Mouse (Mus musculus): ENCODE data around the gene Gm17571.

Gm17571 gene

DNA sequence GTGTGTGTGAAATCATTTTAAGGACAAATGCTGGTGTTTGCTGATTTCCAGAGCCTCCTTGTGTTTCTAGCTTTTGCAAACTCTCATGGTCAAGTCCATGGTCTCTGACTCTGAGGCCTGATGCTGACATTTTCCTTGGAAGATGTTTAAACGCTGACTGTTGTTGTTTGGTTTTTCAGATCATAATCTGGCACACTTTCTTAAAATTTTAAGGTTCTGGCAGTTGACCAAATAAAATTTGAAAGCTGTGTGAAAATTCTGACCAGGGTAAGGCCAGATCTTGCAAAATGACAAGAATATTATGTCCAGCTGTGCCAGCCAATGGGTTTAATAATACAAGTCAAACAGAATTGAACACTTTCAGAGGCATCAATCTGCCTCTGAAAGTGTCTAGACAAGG is 8.7 kb upstream of the Gm17571 start:
- no peak for DNase-seq (ENCODE audit: low spot score in 2 of 2)

DNA sequence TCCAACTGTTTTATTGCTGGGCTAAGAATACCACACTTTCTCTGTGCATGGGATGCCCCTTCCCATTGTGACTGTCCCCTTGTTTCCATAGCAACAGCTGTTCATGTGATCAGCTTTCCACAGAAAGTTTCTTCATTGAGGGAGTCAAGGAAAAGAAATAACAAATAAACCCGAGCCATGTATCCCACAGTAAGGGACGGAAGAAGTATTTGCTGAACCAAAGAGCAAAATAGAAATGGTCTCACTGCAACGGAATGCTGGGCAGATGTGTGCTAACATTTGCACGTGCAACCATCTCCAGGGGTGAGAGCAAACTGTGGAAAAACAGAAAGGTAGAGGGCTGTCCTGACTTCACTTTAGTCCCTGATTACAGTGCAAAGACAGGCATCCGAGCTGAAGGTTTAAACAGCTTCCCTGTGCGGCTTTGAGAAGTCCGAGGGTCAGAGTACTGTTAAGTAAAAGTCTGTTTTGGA is 8.1 kb upstream of the Gm17571 start:
- no peak for DNase-seq (ENCODE audit: low spot score in 2 of 2)

DNA sequence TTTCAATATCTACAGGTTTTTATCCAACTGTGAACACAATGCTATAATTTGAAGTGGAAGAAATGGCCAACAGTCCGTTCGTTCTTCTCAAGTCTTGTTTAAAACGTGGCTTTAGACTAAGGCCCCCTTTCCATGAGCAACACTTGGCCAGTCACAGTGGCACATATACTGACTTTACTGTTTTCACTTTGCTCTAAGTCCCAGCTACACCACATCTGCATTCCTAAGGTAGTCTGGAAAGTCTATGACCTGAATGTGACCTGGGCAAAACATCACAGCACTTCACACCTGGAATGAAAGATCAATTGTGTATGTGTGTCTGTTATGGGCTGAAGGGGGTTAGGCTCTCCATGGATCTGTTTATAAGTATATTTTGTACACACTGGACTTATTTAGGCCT is 2.2 kb upstream of the Gm17571 start:
- DNase-seq (ENCODE audit: low spot score in 2 of 2) = no peak

DNA sequence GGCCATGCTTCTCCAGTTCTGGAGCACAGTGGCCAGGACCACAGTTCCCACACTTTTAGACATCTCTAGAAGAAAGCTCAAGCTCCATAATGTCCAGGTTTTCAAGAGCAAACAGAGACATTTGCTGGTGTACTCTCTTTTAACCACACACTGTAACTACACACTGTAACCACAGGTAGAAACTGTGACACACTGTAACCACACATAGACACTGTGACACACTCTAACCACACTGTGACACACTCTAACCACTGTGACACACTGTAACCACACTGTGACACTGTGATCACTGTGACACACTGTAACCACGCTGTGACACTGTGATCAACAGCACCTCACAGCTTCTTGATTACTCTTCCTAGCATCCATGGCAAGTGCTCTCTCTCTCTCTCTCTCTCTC is 317 bp downstream of the Gm17571 start:
- no peak for DNase-seq (ENCODE audit: low spot score in 2 of 2)

DNA sequence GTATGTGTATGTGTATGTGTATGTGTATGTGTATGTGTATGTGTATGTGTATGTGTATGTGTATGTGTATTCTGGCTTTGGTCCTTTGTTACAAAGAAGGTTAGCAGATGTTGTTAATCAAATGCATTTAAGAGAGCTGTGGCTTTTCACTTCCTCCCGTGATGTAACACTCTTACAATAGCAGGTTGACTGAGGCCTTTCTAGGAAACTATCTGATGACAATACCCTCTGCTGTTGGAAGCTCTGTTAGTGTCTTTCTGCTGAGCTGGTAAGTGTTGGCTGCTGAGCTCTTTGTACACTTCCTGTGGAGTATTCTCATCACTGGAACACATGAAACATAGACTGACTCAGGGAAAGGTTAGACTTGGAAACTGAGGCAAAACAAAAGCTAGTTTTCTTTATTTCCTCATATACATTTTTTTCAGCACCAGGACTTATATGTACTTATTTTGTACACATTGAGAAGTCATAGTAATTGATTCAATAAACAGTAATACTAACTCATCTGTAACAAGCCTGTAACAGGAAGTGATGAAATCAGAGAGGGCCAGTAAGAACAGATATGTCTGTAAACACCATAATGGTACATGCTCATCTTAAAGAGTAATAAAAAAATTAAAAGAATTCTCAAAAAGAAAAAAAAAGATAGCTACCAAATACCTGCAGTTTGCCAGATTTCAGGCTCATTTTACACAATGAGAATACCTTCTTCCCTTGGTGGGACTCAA is 2.9 kb downstream of the Gm17571 start:
- DNase-seq (ENCODE audit: low spot score in 2 of 2) = no peak

DNA sequence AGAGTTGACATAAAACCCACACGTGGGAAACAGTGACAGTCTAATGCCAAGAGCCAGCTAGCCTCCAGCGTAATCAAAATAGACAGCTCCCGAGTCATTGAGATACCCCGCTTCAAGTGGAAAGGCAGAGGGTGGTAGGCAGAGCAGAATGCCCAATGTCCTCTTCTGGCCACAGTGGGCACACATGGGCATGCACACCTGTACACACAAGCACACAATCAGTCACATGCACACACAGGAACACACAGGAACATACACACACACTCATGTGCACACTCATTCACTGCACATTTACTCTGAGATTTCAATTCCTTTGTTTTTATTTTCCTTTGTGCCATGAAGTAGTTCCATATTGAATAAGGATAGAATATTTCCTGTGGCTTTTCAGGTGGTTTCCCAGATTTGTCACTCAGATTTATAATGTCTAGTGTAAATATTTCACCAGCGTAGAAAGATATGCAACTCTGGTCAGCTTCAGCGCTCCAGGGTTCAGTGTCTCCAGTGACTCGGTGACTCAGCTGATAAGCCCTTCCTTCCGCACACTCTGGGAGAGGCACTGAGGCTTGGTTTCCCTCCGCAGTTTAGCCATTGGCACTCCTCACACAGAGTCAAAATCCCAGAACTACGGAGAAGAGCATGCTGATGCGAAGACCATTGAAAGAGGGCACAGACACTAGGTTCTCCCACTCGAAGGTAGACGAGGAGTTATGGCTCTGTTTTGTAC is 4.4 kb downstream of the Gm17571 start:
- no peak for DNase-seq (ENCODE audit: low spot score in 2 of 2)

DNA sequence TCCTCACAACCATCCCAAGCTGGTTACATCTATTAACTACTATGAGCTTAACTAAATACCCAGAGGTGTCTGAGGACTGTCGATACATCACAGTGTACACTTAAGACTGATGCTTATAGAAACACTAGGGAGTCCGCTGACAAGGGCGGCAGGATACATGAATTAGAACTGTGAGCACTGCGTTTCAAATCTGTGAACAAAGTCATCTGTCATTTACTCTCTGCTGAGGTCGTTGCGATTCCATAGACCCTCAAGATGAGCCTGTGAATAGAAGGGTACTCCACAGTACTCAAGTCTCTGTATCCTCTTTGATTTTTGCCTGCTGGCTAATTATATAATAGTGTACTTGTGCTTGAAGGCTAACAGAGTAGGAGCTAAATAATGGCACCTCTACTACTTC is 5.6 kb downstream of the Gm17571 start:
- no peak for DNase-seq (ENCODE audit: low spot score in 2 of 2)

DNA sequence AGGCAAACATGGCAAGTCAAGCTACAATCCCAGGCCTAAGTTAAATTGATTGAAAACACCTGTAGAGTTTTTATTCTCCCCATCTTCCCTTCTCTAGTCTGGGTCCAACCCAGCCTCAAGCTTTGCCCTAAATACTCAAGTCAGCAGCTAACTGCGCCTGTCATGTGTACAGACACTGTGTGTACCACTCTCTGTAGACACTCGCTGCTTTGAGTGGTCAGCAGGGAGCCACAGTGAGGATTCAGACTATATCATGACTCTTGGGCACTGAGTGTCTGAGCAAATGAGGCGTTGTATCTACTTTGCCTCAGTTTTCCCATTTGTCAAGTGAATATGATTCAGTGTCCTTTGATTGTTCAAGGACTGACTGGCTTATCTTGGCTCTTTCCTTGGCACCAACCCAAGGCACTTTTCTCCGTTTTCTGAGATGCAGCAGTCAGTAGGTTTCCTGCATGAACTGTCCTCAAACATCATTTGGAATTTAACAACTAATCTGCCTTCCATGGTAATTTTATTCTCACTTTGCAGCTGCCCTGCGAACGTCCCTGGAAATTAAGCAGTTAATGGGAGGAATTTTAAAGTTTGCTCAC is 13.0 kb downstream of the Gm17571 start:
- DNase-seq (ENCODE audit: low spot score in 2 of 2) = no peak

DNA sequence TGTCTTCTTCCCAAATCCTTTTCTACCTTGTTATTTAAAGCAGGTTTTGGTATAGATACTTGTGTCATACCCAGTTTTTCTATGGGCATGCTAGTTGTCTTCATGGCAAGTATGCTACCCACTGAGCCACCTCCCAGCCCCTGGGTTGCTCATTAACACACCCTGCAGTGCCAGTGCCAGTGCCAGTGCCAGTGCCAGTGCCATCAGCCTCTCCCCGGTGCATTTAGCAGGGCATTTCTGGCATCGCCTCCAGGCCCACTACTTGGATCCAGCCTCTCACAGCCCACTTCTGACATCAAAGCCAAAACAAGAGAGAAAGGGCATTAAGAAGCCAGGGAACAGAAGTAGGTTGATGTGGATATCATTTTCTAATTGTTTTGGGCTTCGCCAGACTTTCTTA is 14.9 kb downstream of the Gm17571 start:
- DNase-seq (ENCODE audit: low spot score in 2 of 2) = no peak

DNA sequence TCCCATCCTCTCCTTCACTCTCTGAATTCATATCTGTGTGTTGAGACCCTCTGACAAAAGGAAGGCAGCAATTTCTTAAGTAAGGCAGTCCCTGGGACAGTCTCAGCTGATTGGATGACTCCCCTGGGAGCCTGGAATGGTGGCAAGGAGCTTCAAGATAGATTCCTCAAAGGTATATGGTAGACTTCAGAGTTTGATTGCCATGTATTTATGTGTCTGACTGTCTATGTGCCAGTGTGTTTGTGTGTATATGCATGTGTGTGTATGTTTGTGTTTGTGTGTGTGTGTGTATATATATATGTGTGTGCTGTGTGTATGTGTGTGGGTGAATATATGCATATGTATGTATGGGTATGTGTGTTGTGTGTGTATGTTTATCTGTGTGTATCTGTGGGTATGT is 15.8 kb downstream of the Gm17571 start:
- no peak for DNase-seq (ENCODE audit: low spot score in 2 of 2)

DNA sequence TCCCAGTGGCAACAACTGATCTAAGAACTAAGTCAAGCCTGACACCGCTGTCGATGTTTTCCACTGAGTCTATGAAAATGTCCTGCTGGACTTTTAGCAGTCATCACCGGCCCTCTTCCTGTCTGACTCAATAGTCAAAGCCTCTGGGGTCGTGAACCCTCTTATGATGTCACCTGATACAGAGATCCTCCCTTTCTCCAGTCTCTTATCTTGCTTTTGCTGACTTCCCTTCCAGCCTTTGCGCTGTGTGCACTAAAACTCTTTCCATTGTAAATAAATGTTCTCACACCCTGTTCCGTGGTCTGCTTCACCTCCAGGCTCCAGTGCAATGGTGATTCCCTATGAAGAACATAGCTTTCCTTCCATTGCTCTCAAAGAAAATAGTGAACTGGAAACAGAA is 16.3 kb downstream of the Gm17571 start:
- DNase-seq (ENCODE audit: low spot score in 2 of 2) = no peak

DNA sequence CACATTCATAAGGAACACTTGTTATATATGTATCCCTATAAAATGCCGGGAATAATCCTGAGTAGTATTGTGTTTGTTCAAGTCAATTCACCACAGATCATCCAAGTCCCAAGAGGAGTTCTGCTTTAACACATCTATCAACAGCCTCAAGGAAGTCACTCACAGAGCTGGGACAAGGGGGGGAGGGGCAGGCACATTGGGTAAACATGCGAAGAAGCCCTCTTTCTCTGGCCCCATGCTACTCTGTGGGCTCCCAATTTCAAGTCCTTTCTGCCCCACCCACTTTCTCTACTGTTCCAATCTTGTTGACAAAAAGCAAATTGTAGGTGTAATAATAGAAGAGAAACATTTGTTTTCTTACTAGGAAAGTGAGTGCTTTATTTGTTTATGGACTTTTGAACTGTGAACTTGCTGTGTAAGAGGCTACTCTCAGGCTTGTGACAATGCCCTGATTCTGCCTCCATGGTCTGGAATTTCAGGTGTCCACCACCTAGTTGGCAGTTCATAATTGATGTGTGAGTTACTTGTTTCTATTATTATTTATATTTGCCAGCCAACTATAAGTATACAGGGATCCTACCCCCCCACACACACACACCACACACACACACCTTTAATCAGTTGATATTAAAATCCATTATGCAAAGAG is 17.0 kb downstream of the Gm17571 start:
- DNase-seq (ENCODE audit: low spot score in 2 of 2) = no peak

DNA sequence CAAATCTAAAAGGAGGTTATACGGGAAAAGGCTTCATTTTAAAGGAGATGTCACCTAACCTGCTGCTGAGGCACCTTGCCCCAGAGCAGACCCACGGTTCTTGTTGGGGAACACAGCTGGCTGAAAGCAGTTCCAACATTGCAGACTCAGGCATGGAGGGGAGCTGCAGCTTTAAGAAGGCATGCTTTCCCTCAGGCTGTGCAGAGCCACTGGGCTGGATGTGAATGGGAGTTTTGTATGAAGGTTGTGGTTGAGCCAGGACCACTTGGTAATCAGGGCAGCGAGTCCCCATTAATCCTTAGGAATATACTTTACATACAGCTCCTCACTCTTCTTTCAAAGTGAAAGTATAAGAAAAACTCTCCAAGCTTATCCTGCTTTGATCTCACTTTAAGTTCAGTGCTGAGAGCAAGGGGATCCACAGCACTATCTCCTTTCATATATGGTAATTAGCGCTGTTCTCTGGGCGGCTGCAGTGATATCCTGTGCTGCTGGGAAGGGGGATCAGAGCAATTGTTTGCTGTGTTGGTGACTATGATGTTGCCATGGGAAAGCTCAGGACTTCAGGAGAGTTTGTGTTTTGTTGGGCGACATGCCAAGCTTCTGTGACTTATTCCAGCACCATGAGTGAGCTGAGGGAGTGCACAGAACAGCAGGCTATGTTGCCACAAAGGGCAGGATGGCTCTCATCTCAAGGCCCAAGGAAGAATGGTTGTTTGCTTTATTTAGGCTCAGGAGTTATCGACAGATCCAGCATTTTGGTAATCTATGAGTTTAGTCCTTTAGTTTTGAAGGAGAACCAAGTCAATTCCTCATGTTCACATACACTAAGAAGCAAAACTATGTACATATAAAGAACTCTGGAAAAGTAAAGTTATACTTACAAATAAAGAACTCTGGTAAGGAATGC is 21.3 kb downstream of the Gm17571 start:
- DNase-seq (ENCODE audit: low spot score in 2 of 2) = no peak

DNA sequence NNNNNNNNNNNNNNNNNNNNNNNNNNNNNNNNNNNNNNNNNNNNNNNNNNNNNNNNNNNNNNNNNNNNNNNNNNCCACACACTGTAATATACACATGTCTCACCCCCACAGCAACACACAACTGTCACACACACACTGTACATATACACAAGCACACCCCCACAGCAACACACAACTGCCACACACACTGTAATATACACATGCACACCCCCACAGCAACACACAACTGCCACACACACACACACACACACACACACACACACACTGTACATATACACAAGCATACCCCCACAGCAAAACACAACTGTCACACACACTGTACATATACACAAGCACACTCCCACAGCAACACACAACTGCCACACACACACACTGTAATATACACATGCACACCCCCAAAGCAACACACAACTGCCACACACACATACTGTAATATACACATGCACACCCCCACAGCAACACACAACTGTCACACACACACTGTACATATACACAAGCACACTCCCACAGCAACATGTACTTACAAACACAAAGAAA is 32.3 kb downstream of the Gm17571 start:
- DNase-seq (ENCODE audit: low spot score in 2 of 2) = no peak

Data from spleen, postnatal 4 days (tissue).